19 mouse cellular contexts compared by ENCODE assay signal in the genomic region with DNA sequence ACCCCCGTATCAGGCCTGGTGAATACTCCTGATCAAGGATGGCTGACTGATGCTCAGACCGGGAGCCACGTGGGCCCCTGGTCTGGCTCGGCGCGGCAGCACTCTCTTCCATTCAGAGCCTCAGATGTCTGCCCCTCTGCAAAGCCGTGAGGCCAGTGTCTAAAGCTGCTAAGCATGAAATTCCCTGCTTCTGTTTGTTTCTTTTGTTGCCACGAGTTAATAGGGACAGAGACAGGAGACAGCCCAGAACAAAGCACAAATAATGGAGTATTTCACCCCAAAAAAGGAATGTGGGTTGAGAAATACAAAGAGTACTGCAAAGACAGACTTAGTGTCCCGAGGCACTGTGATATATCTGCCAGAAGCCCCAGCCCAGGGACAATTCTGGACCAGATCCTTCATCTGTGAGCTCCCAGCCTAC.
DNase-seq lines count a peak whose midpoint lies in the region; ATAC-seq lines count a peak whose summit lies in the region.
"Had no signal": no experiment of that assay in that cellular context is flagged by ENCODE, and none has a peak within 500 bp of the region (broad histone marks: within the 10 kb centered on the region; RNA-seq: fewer than 3 reads in every experiment).

No protein-coding gene starts in this region.

- no peaks in the 10 kb centered on the region for H3K27me3 ChIP-seq in hindbrain, embryonic 12.5 days
- H3K27me3 ChIP-seq in midbrain, embryonic 15.5 days (replicated peaks), result no peaks in the 10 kb centered on the region
- no peaks in the 10 kb centered on the region for H3K27me3 ChIP-seq in liver, embryonic 12.5 days (replicated peaks)
- H3K27me3 ChIP-seq: embryonic facial prominence, embryonic 13.5 days; limb, embryonic 12.5 days; liver, embryonic 15.5 days had no signal

- peaks cover 29% of the 10 kb centered on the region for H3K4me1 ChIP-seq in hindbrain, embryonic 12.5 days
- H3K4me1 ChIP-seq in midbrain, embryonic 15.5 days, result peaks cover 30% of the 10 kb centered on the region
- no peaks in the 10 kb centered on the region for H3K4me1 ChIP-seq in liver, embryonic 12.5 days
- H3K4me1 ChIP-seq: liver, embryonic 15.5 days had no signal

- no peak overlapping the region for H3K9ac ChIP-seq in hindbrain, embryonic 12.5 days
- no peak overlapping the region for H3K9ac ChIP-seq in midbrain, embryonic 15.5 days
- no peak overlapping the region for H3K9ac ChIP-seq in liver, embryonic 12.5 days
- H3K9ac ChIP-seq: embryonic facial prominence, embryonic 13.5 days; limb, embryonic 12.5 days; liver, embryonic 15.5 days had no signal

- no peaks in the 10 kb centered on the region for H3K36me3 ChIP-seq in hindbrain, embryonic 12.5 days
- no peaks in the 10 kb centered on the region for H3K36me3 ChIP-seq in midbrain, embryonic 15.5 days (replicated peaks)
- peaks cover 6% of the 10 kb centered on the region; the same call in 1 of the 2 replicates for H3K36me3 ChIP-seq in liver, embryonic 12.5 days
- H3K36me3 ChIP-seq: embryonic facial prominence, embryonic 13.5 days; liver, embryonic 15.5 days had no signal

- H3K27ac ChIP-seq in hindbrain, embryonic 12.5 days, result no peak overlapping the region
- no peak overlapping the region for H3K27ac ChIP-seq in midbrain, embryonic 15.5 days
- no peak overlapping the region for H3K27ac ChIP-seq in liver, embryonic 12.5 days
- H3K27ac ChIP-seq: embryonic facial prominence, embryonic 13.5 days; limb, embryonic 12.5 days; liver, embryonic 15.5 days had no signal

- no peak overlapping the region for H3K4me3 ChIP-seq in hindbrain, embryonic 12.5 days
- H3K4me3 ChIP-seq in midbrain, embryonic 15.5 days, result no peak overlapping the region
- no peak overlapping the region for H3K4me3 ChIP-seq in liver, embryonic 12.5 days
- H3K4me3 ChIP-seq: embryonic facial prominence, embryonic 13.5 days; limb, embryonic 12.5 days; liver, embryonic 15.5 days had no signal

- DNase-seq in frontal cortex, postnatal 14 days (ENCODE audit: low spot score in 2 of 2), result no peak
- peak; percentile 63 for DNase-seq in embryo, embryonic 10 days (ENCODE audit: low spot score)
- DNase-seq: adrenal gland, adult 2 months; cerebellum, adult 9-11 months; gastrocnemius, postnatal 36 days; kidney, postnatal 10 days; lung, postnatal 10 days; right cerebral cortex, postnatal 25 days had no signal

- 12% methylated on average over 9 of the region's 9 CpGs for WGBS in hindbrain, embryonic 12.5 days
- WGBS in midbrain, embryonic 15.5 days, result 8% methylated on average over 9 of the region's 9 CpGs
- 74% methylated on average over 9 of the region's 9 CpGs for WGBS in liver, embryonic 12.5 days (ENCODE audit: insufficient replicate concordance)

- no peaks in the 10 kb centered on the region for H3K9me3 ChIP-seq in hindbrain, embryonic 12.5 days (replicated peaks)
- no peaks in the 10 kb centered on the region for H3K9me3 ChIP-seq in midbrain, embryonic 15.5 days
- no peaks in the 10 kb centered on the region for H3K9me3 ChIP-seq in liver, embryonic 12.5 days (replicated peaks)
- H3K9me3 ChIP-seq: embryonic facial prominence, embryonic 13.5 days; limb, embryonic 12.5 days; liver, embryonic 15.5 days had no signal

- H3K4me2 ChIP-seq in hindbrain, embryonic 12.5 days (replicated peaks), result no peak overlapping the region
- peak overlapping the region; percentile 17; the same call in 1 of the 2 replicates for H3K4me2 ChIP-seq in midbrain, embryonic 15.5 days
- no peak overlapping the region for H3K4me2 ChIP-seq in liver, embryonic 12.5 days
- H3K4me2 ChIP-seq: embryonic facial prominence, embryonic 13.5 days; heart, embryonic 11.5 days; limb, embryonic 12.5 days; liver, embryonic 15.5 days had no signal

- ATAC-seq in frontal cortex, adult (ENCODE audit: low TSS enrichment), result 0 out of 2 replicates have a peak, but pooled peaks have one; percentile 21
- ATAC-seq in hindbrain, embryonic 12.5 days (ENCODE audit: low FRiP score), result peak; percentile 54
- no peak for ATAC-seq in midbrain, embryonic 15.5 days (replicated peaks)
- no peak for ATAC-seq in liver, embryonic 12.5 days
- ATAC-seq in monocyte, adult 5-6 weeks (replicated peaks; ENCODE audit: insufficient number of reproducible peaks, low FRiP score, low TSS enrichment, poor library complexity, severe bottlenecking), result no peak
- no peak for ATAC-seq in megakaryocyte, adult 5-6 weeks (ENCODE audit: poor library complexity, severe bottlenecking)
- ATAC-seq: intestine, embryonic 16.5 days had no signal

Comparison
In these comparisons a context has a peak if more than half of its experiments do, and no peak if none do; other contexts are left out.
1. ATAC-seq: peak in frontal cortex, adult (single experiment) and hindbrain, embryonic 12.5 days (single experiment); none in midbrain, embryonic 15.5 days (single experiment), liver, embryonic 12.5 days (single experiment), monocyte, adult 5-6 weeks (single experiment) and megakaryocyte, adult 5-6 weeks (single experiment).